Mouse (Mus musculus) liver, embryonic 15.5 days (tissue): ENCODE data around the gene Zbtb24. TPM values are rescaled to one million over a fixed set of nuclear protein-coding genes. Genes with fewer than 3 reads are reported as not detected.
"Not testable (repeated sequence)": the region's sequence is repeated elsewhere in the genome, so short reads cannot be mapped to it uniquely, and the experiment has no call there.

Source experiments
- ATAC-seq: fragments of 200-750 bp; cut with Nextera tagmentation; 2 replicates; pipeline ENCODE4 v1.8.0; 2017; ENCODE audit warnings: moderate number of reproducible peaks, mild to moderate bottlenecking, moderate library complexity; ENCODE audit not compliant: insufficient read depth
- H3K27ac ChIP-seq: fragments of 300-500 bp; sonication (generic); replicated peaks from 2 replicates; pipeline ENCODE4 v1.5.1; 2015; ENCODE audit warnings: mild to moderate bottlenecking, inconsistent platforms
- H3K27me3 ChIP-seq: fragments of 300-500 bp; sonication (generic); 2 replicates; pipeline ENCODE4 v1.6.1; 2015; ENCODE audit warnings: mild to moderate bottlenecking, inconsistent platforms
- H3K36me3 ChIP-seq: fragments of 300-500 bp; sonication (generic); replicated peaks from 2 replicates; pipeline ENCODE4 v1.6.1; 2015; ENCODE audit warnings: moderate library complexity, mild to moderate bottlenecking, inconsistent platforms
- H3K4me1 ChIP-seq: fragments of 300-500 bp; sonication (generic); replicated peaks from 2 replicates; pipeline ENCODE4 v1.6.1; 2015; ENCODE audit warnings: inconsistent platforms
- H3K4me2 ChIP-seq: fragments of 300-500 bp; sonication (generic); 2 replicates; pipeline ENCODE4 v1.6.1; 2015; ENCODE audit warnings: moderate library complexity, mild to moderate bottlenecking, inconsistent platforms
- H3K4me3 ChIP-seq: fragments of 300-500 bp; sonication (generic); replicated peaks from 2 replicates; pipeline ENCODE4 v1.5.1; 2015; ENCODE audit warnings: mild to moderate bottlenecking, inconsistent platforms
- H3K9ac ChIP-seq: fragments of 300-500 bp; sonication (generic); 2 replicates; pipeline ENCODE4 v1.6.1; 2015; ENCODE audit warnings: moderate library complexity, mild to moderate bottlenecking, inconsistent platforms
- H3K9me3 ChIP-seq: fragments of 300-500 bp; sonication (generic); replicated peaks from 2 replicates; pipeline ENCODE4 v1.6.1; 2016; ENCODE audit warnings: inconsistent platforms
- WGBS: fragments of 180-500 bp; shearing (Covaris S2); methylation state at CpG from one replicate; pipeline ENCODE4 v1.1.7; 2015; ENCODE audit warnings: mixed read lengths; ENCODE audit not compliant: insufficient replicate concordance; 5-methylcytosine and 5-hydroxymethylcytosine counted together
- polyA plus RNA-seq: library from polyadenylated mRNA; unstranded; fragments of >200 nt; fragmentation: Nextera tagmentation; extraction: Ambion mirVana; gene quantifications from 2 replicates; pipeline ENCODE4 v1.2.1, GENCODE M21; 2015

The Zbtb24 gene
- polyA plus RNA-seq, 1 experiment from 2014 or later, result 5.1 TPM

GRCm38 (mm10) chr10:41504996-41505395 is 54.8 kb downstream of the Zbtb24 start:
- no peaks in the 10 kb centered on the region for H3K4me1 ChIP-seq
- no peaks in the 10 kb centered on the region for H3K9me3 ChIP-seq
- no peaks in the 10 kb centered on the region for H3K27me3 ChIP-seq
- no peak overlapping the region for H3K27ac ChIP-seq
- H3K4me3 ChIP-seq, result no peak overlapping the region
- no peak for ATAC-seq
- no peak overlapping the region for H3K9ac ChIP-seq
- 86% methylated on average over 1 of the region's 1 CpGs for WGBS
- no peak overlapping the region for H3K4me2 ChIP-seq
- H3K36me3 ChIP-seq, result no peaks in the 10 kb centered on the region

- 2% methylated on average over 3 of the region's 3 CpGs for WGBS
- H3K4me3 ChIP-seq, H3K4me2 ChIP-seq, H3K9me3 ChIP-seq, ATAC-seq, H3K36me3 ChIP-seq, H3K4me1 ChIP-seq, H3K27ac ChIP-seq, H3K27me3 ChIP-seq, H3K9ac ChIP-seq: not testable (repeated sequence)
Measured at GRCm38 (mm10) chr10:41505446-41505845, 55.3 kb downstream of the Zbtb24 start.

DNA sequence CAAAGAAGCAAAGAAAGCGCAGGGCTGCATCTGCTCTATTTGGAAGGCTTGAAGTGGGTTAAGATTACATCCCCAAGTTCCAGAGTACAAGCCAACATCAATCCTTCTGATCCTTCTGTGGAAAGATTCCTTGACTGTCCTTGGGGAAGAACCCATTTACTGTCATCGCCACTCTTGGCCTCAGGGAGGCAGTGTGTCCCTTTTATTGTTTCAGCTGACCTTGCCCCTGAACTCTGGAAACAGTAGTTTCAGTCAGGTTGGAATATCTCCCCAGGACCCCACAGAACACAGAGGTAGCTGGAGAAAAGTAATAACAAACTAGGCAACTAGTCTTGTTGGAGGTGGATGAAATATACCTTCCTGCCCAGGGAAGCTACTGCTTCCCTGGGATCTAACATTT is 59.0 kb downstream of the Zbtb24 start:
- H3K4me3 ChIP-seq, result no peak overlapping the region
- H3K4me1 ChIP-seq, result no peaks in the 10 kb centered on the region
- no peak overlapping the region for H3K9ac ChIP-seq
- 39% methylated on average over 2 of the region's 2 CpGs for WGBS
- ATAC-seq, result no peak
- no peaks in the 10 kb centered on the region for H3K9me3 ChIP-seq
- H3K36me3 ChIP-seq, result no peaks in the 10 kb centered on the region
- no peak overlapping the region for H3K27ac ChIP-seq
- H3K4me2 ChIP-seq, result no peak overlapping the region
- H3K27me3 ChIP-seq, result peaks cover 7% of the 10 kb centered on the region; the same call in 1 of the 2 replicates

- H3K4me2 ChIP-seq, result no peak overlapping the region
- peaks cover 7% of the 10 kb centered on the region; the same call in 1 of the 2 replicates for H3K27me3 ChIP-seq
- no peak overlapping the region for H3K4me3 ChIP-seq
- H3K9ac ChIP-seq, result no peak overlapping the region
- ATAC-seq, result no peak
- H3K4me1 ChIP-seq, result peaks cover 7% of the 10 kb centered on the region
- H3K36me3 ChIP-seq, result no peaks in the 10 kb centered on the region
- 59% methylated on average over 4 of the region's 4 CpGs for WGBS
- H3K27ac ChIP-seq, result no peak overlapping the region
- no peaks in the 10 kb centered on the region for H3K9me3 ChIP-seq
Measured at GRCm38 (mm10) chr10:41514301-41514700, 64.1 kb downstream of the Zbtb24 start.

- Histone ChIP-seq H3K4me1 (peaks cover 7% of the 10 kb centered on the region), H3K27ac (no peak overlapping the region), H3K27me3 (peaks cover 7% of the 10 kb centered on the region; the same call in 1 of the 2 replicates), H3K4me2 (no peak overlapping the region), H3K36me3 (no peaks in the 10 kb centered on the region), H3K4me3 (no peak overlapping the region), H3K9me3 (no peaks in the 10 kb centered on the region), H3K9ac (no peak overlapping the region)
- ATAC-seq, result no peak
Measured at GRCm38 (mm10) chr10:41514921-41515320, 64.7 kb downstream of the Zbtb24 start.

Other genes with a start within 250 kb of the Zbtb24 start
- gene Fig4, start 147.1 kb upstream of the Zbtb24 start, polyA plus RNA-seq, result 7.4 and 9.1 TPM in 2 replicates
- not detected in 2 replicates for gene Ak9, start 146.4 kb upstream of the Zbtb24 start, polyA plus RNA-seq
- 4.3 and 4.8 TPM in 2 replicates for gene Mical1, start 25.9 kb downstream of the Zbtb24 start, polyA plus RNA-seq
- gene Smpd2, start 40.0 kb downstream of the Zbtb24 start, polyA plus RNA-seq, result 11.4 and 11.8 TPM in 2 replicates
- 0.12 and 0.20 TPM in 2 replicates for gene Ppil6, start 40.1 kb downstream of the Zbtb24 start, polyA plus RNA-seq
- gene Cd164, start 69.0 kb downstream of the Zbtb24 start, polyA plus RNA-seq, result 57.8 and 61.8 TPM in 2 replicates